Mouse (Mus musculus) adrenal gland, adult 8-10 months (tissue): ENCODE results near the gene Mettl21c. TPM values are rescaled to one million over a fixed set of nuclear protein-coding genes. Genes with fewer than 3 reads are reported as not detected.

Experiments
- total RNA-seq, 4 experiments: library from RNA; stranded (reverse); gene quantifications; 2 replicates each; pipeline ENCODE4 v1.2.4; 2022

Mettl21c gene
- total RNA-seq, 4 experiments from 2014 or later: 0.55 TPM; not detected in 3

Other genes with a start within 250 kb of the Mettl21c start
- gene Uxs1, start 192.2 kb downstream of the Mettl21c start, total RNA-seq: 10 to 100 TPM; 60.0 to 69.7 (median 67.9) TPM
- 10 to 100 TPM; 46.4 to 53.1 (median 49.4) TPM for gene Tpp2, start 86.4 kb downstream of the Mettl21c start, total RNA-seq
- gene Gm8251, start 41.9 kb upstream of the Mettl21c start, total RNA-seq: under 1 TPM in 2 of 4 experiments, not detected in 2; 0.03 to 0.06 TPM
- gene Tex30, start 82.4 kb upstream of the Mettl21c start, total RNA-seq: 10 to 100 TPM in 1 of 4 experiments, 1 to 10 TPM in 3; 8.2 to 12.6 (median 9.0) TPM
- 10 to 100 TPM; 17.3 to 23.7 (median 19.4) TPM for gene Kdelc1, start 98.8 kb upstream of the Mettl21c start, total RNA-seq
- gene Bivm, start 98.9 kb upstream of the Mettl21c start, total RNA-seq: 10 to 100 TPM; 15.5 to 26.8 (median 20.7) TPM
- gene Ercc5, start 127.7 kb upstream of the Mettl21c start, total RNA-seq: 10 to 100 TPM; 20.7 to 27.1 (median 23.2) TPM
- gene Mettl21e, start 198.9 kb upstream of the Mettl21c start, total RNA-seq: under 1 TPM in 1 of 4 experiments, not detected in 3; 0.07 TPM